Mouse (Mus musculus) CH12.LX (cell line): Measurements from ENCODE around the gene Drc3. TPM values are rescaled to one million over a fixed set of nuclear protein-coding genes. Genes with fewer than 3 reads are reported as not detected.

Experiments used
- DNase-seq: peaks from one replicate; pipeline ENCODE4 v3.0.0-alpha.2; 2013; ENCODE audit errors: extremely low read depth
- H3K27ac ChIP-seq: 2 replicates; pipeline ENCODE4 v1.5.1; 2012; ENCODE audit warnings: low read depth, mild to moderate bottlenecking, control low read depth, moderate library complexity; ENCODE audit not compliant: insufficient read depth
- H3K27me3 ChIP-seq: replicated peaks from 2 replicates; pipeline ENCODE3; 2012; ENCODE audit warnings: inconsistent platforms
- H3K36me3 ChIP-seq, 2 experiments: replicated peaks in 1 of 2; 2 replicates each; pipeline versions ENCODE3 to v1.6.1; 2012; ENCODE audit warnings: inconsistent platforms in 1 of 2, low read length in 1 of 2, mild to moderate bottlenecking in 1 of 2, mixed read lengths in 1 of 2, moderate library complexity in 1 of 2; ENCODE audit not compliant: control insufficient read depth in 1 of 2, insufficient read depth in 1 of 2
- H3K4me1 ChIP-seq, 2 experiments: 2 replicates each; pipeline ENCODE4 v1.6.1; 2012; ENCODE audit warnings: inconsistent platforms in 1 of 2, moderate library complexity in 1 of 2; ENCODE audit not compliant: insufficient read depth in 2 of 2, control insufficient read depth in 1 of 2
- H3K4me2 ChIP-seq: 2 replicates; pipeline ENCODE4 v1.6.1; 2012; ENCODE audit warnings: low read depth, mild to moderate bottlenecking, control low read depth; ENCODE audit not compliant: poor library complexity, insufficient read depth, severe bottlenecking
- H3K4me3 ChIP-seq, 3 experiments: fragments of 150-350 bp in 1 of 3; sonication (generic) in 1 of 3; replicated peaks in 1 of 3; 2 replicates each; pipeline versions ENCODE3 to v1.5.1; 2011 to 2012; ENCODE audit warnings: low read depth in 2 of 3, low read length in 2 of 3, mild to moderate bottlenecking in 2 of 3, moderate library complexity in 2 of 3, control low read depth in 1 of 3, improper control_type of control experiment in 1 of 3, inconsistent platforms in 1 of 3, mixed read lengths in 1 of 3; ENCODE audit not compliant: poor library complexity in 1 of 3
- H3K79me2 ChIP-seq: replicated peaks from 2 replicates; pipeline ENCODE4 v1.6.1; 2012; ENCODE audit warnings: mild to moderate bottlenecking, moderate library complexity; ENCODE audit not compliant: control insufficient read depth, poor library complexity, insufficient read depth, severe bottlenecking; ENCODE audit errors: extremely low read depth
- H3K9ac ChIP-seq: 2 replicates; pipeline ENCODE4 v1.6.1; 2012; ENCODE audit warnings: low read depth, mild to moderate bottlenecking, control low read depth, moderate library complexity; ENCODE audit not compliant: insufficient read depth
- H3K9me3 ChIP-seq: replicated peaks from 2 replicates; pipeline ENCODE3; 2012; ENCODE audit warnings: low read length, inconsistent platforms, mixed read lengths
- E2F4 ChIP-seq: IDR thresholded peaks from 2 replicates; pipeline ENCODE4 v1.6.1; 2011; ENCODE audit warnings: low read depth, low read length, improper control_type of control experiment; ENCODE audit not compliant: insufficient replicate concordance
- GABPA ChIP-seq: IDR thresholded peaks from 2 replicates; pipeline ENCODE4 v1.6.1; 2012; ENCODE audit warnings: low read depth, low read length, improper control_type of control experiment, inconsistent platforms; ENCODE audit not compliant: insufficient replicate concordance
- JUN ChIP-seq: IDR thresholded peaks from 2 replicates; pipeline ENCODE4 v1.6.1; 2011; ENCODE audit warnings: low read depth, mild to moderate bottlenecking, low read length, improper control_type of control experiment, moderate library complexity; ENCODE audit not compliant: insufficient read depth
- JUND ChIP-seq: conservative IDR thresholded peaks from 2 replicates; pipeline ENCODE4 v1.6.1; 2011; ENCODE audit warnings: low read depth, low read length, improper control_type of control experiment
- MXI1 ChIP-seq: IDR thresholded peaks from 2 replicates; pipeline ENCODE4 v1.6.1; 2011; ENCODE audit warnings: mild to moderate bottlenecking, low read depth, low read length, improper control_type of control experiment
- MYC ChIP-seq: IDR thresholded peaks from 2 replicates; pipeline ENCODE4 v1.6.1; 2011; ENCODE audit warnings: low read depth, mild to moderate bottlenecking, improper control_type of control experiment, low read length
- NELFE ChIP-seq: IDR thresholded peaks from 2 replicates; pipeline ENCODE4 v1.6.1; 2011; ENCODE audit warnings: low read depth, low read length, improper control_type of control experiment
- RAD21 ChIP-seq: IDR thresholded peaks from 2 replicates; pipeline ENCODE4 v1.6.1; 2011; ENCODE audit warnings: low read depth, mild to moderate bottlenecking, low read length, improper control_type of control experiment, moderate library complexity
- SIN3A ChIP-seq: IDR thresholded peaks from 2 replicates; pipeline ENCODE4 v1.6.1; 2012; ENCODE audit warnings: low read length, improper control_type of control experiment, inconsistent platforms
- TBP ChIP-seq: conservative IDR thresholded peaks from 2 replicates; pipeline ENCODE4 v1.6.1; 2011; ENCODE audit warnings: low read depth, low read length, improper control_type of control experiment
- TCF12 ChIP-seq: IDR thresholded peaks from 2 replicates; pipeline ENCODE4 v1.6.1; 2014; ENCODE audit warnings: low read depth, mild to moderate bottlenecking, inconsistent platforms, low read length, improper control_type of control experiment
- UBTF ChIP-seq: IDR thresholded peaks from 2 replicates; pipeline ENCODE4 v1.6.1; 2012; ENCODE audit warnings: low read depth, mild to moderate bottlenecking, inconsistent platforms, low read length, improper control_type of control experiment, moderate library complexity
- USF2 ChIP-seq: conservative IDR thresholded peaks from 2 replicates; pipeline ENCODE4 v1.6.1; 2011; ENCODE audit warnings: low read depth, low read length, improper control_type of control experiment
- ZC3H11A ChIP-seq: IDR thresholded peaks from 2 replicates; pipeline ENCODE4 v1.6.1; 2012; ENCODE audit warnings: low read depth, mild to moderate bottlenecking, inconsistent platforms, low read length, improper control_type of control experiment
- ZKSCAN1 ChIP-seq: IDR thresholded peaks from 2 replicates; pipeline ENCODE4 v1.6.1; 2012; ENCODE audit warnings: low read depth, inconsistent platforms, low read length, improper control_type of control experiment, borderline replicate concordance
- dilution Hi-C: fragments of 300-500 bp; cut with MboI; formaldehyde crosslinking; loops from 2 replicates; pipeline ENCODE4 v1.14.3; 2020; ENCODE audit warnings: low sequenced_read_pairs; ENCODE audit not compliant: extremely low pct_unique_long_range_greater_than_20kb, extremely low pct_ligation_motif_present
- in situ Hi-C: fragments of 300-500 bp; cut with MboI; formaldehyde crosslinking; loops from 3 replicates; pipeline ENCODE4 v1.14.3; 2019; ENCODE audit warnings: low sequenced_read_pairs, low pct_ligation_motif_present, low pct_unique_long_range_greater_than_20kb, mixed read lengths
- polyA plus RNA-seq: library from polyadenylated mRNA; unstranded; fragments of >175 nt; gene quantifications from 2 replicates; pipeline ENCODE4 v1.2.1, GENCODE M21; 2012; ENCODE audit warnings: low read depth; ENCODE audit not compliant: insufficient read length
- total RNA-seq, 2 experiments: library from RNA; depleted of rRNA; stranded (reverse); fragments of 300-350 nt in 1 of 2; fragments of >200 nt in 1 of 2; gene quantifications; 2 replicates each; pipeline ENCODE4 v1.2.3; 2012 to 2014

Drc3 gene
- total and polyA plus RNA-seq, 3 experiments = 1.4 to 3.9 (median 1.9) TPM

DNA sequence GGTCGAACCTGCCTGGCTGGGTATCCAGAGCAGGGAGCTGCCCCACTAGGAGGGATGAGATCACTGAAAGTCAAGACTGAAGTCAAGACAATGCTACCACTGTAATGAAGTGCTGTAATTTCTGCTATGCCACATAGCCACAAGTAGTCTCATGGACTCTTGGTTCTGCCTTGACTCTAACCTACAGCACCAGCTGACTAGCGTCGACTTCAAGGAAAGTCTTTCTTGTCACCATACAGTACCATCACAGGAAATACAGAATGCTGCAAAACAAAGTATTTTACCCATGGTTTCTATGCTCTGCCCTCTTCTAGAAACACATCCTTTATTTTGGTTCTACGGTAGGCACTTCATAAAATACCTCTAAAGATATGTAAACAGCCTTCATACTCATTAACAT lies 22.6 kb upstream of the Drc3 start:
- H3K27me3 ChIP-seq = no peaks in the 10 kb centered on the region
- H3K4me1 ChIP-seq = peaks cover 10 to 22% of the 10 kb centered on the region in 2 experiments
- dilution Hi-C loops (no loop called here), in situ Hi-C loops (no loop called here)
- peaks cover 0 to 3% of the 10 kb centered on the region in 2 experiments for H3K36me3 ChIP-seq
- no peak overlapping the region for H3K27ac ChIP-seq
- no peak overlapping the region for H3K9ac ChIP-seq
- H3K4me2 ChIP-seq = no peak overlapping the region
- H3K79me2 ChIP-seq = no peaks in the 10 kb centered on the region; the same call in 1 of the 2 replicates
- H3K9me3 ChIP-seq = no peaks in the 10 kb centered on the region
- DNase-seq = no peak
- TF ChIP-seq TCF12 = no peak
- TF ChIP-seq NELFE = no peak
- no peak for TF ChIP-seq UBTF
- no peak for TF ChIP-seq TBP
- TF ChIP-seq MYC = no peak
- no peak for TF ChIP-seq ZC3H11A
- TF ChIP-seq, all 38 proteins: peak for 0
- H3K4me3 ChIP-seq = no peak overlapping the region

DNA sequence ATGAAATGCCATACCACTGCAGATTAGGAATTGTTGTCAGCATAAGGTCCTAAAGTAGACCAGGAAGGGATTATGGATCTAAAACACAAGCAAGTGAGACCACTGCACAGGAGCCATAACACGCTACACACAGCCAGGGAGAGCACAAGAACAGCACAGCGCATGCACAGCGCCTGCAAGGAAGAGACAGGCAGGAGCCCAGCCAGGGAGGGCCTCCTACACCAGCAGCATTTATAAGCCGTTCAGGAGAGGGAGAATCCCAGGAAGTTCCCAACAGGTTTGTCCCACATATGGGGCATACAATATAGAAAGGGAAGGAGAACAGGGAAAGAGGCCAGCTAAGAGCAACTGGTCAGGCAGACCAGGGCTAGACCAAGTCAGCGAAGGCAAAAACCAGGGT lies 19.7 kb upstream of the Drc3 start:
- Histone ChIP-seq H3K36me3 (peaks cover 0 to 9% of the 10 kb centered on the region in 2 experiments), H3K79me2 (no peaks in the 10 kb centered on the region; the same call in 1 of the 2 replicates), H3K9ac (no peak overlapping the region), H3K4me1 (peaks cover 13 to 37% of the 10 kb centered on the region in 2 experiments), H3K27ac (no peak overlapping the region), H3K27me3 (no peaks in the 10 kb centered on the region), H3K9me3 (no peaks in the 10 kb centered on the region), H3K4me3 (no peak overlapping the region), H3K4me2 (no peak overlapping the region)
- in situ Hi-C loops (no loop called here), dilution Hi-C loops (no loop called here)
- TF ChIP-seq MXI1 (no peak), ZKSCAN1 (no peak), GABPA (no peak), RAD21 (no peak), NELFE (no peak), JUN (no peak), E2F4 (no peak), USF2 (no peak), JUND (no peak), SIN3A (no peak), ZC3H11A (no peak)
- DNase-seq = no peak
